Mouse (Mus musculus) layer of hippocampus, adult 18-20 months (tissue): ENCODE measurements around the gene Galns. TPM values are rescaled to one million over a fixed set of nuclear protein-coding genes. Genes with fewer than 3 reads are reported as not detected.
A peak's percentile ranks its signal among the peaks of the same experiment; 100 is the strongest.

Source experiments
- DNase-seq, 2 experiments: peaks; one replicate each; pipeline ENCODE4 v3.0.0; 2022; ENCODE audit warnings: low spot score in 2 of 2
- total RNA-seq, 2 experiments: library from RNA; stranded (reverse); gene quantifications; 2 replicates each; pipeline ENCODE4 v1.2.3; 2021

Galns gene
- total RNA-seq, 2 experiments from 2014 or later = 10.2 to 10.9 TPM

DNA sequence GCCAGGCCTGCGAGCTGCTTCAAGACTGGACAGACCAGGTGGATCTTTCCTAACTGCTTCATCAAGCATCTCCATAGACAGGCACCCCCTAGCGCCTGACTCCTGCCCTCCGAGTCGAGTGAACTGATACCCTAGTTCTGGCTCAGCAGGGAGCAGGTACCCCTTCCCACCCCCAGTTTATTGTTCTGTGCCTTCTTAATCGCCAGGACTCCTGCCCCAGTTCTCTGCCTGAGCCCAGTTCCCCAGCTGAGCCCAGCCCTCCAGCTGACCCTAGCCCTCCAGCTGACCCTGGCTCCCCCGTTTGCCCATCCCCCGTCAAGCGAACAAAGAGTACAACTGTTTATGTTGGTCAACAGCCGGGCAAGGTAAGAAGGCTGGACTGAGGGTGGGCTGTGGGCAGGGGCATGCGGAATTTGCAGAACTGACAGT lies 42.4 kb downstream of the Galns start:
- DNase-seq = no peak

DNA sequence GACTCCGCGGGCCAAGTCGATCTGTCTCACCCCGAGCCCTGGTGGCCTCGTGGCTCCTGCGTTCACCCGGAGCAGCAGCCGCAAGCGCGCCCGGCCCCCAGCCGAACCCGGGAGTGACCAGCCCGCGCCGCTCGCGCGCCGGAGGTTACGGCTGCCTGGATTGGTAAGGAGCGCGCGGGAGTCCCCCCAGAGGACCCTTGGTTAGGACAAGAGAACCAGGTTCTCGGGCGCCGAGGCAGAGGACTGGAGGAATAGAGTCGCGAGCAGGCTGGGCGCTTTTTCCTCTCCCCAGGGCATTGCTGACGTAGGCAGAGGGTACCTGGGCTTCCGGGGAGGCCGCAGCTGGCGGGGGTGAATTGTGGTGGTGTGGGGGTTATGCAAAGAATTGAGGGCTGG lies 43.2 kb downstream of the Galns start:
- no peak for DNase-seq

DNA sequence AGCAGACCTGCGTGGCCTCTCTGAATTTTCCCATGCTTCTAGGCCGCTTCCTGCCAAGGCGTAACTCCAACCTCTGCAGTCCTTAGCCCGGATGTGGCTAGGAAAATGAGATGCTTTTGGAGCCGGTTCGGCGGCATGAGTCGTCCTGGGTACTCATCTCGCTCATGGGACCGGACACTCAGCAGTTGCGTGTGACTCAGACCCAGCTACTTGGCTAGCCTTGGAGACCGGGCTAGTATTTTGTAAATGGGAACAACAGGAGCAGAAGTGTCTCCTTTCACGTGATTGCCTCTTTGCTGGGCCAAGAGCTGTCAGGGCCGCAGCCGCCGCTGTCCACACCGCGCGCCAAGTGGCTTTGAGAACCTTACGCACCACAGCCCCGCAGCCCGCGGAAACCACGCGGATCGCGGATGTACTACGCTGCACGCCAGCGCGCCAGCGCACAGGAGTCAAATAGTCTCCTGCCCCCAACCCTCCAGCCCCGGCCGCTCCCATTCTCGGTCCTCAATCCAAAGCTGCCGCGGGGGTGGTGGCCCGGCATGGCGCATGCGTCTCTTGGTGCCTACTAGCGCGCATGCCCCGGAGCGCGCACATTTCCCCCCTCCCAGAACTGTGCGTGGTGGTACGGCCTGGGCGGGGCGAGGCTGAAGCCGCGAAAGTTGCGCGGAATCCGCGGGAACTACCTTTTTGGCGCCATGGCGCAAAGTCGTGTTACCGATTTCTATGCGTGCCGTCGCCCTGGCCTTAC lies 43.7 kb downstream of the Galns start, which contains the start of gene Cdt1:
TSS of gene Cdt1 (plus strand) at position 655 of the 748 bp plus-strand sequence.
- peak; percentile 92 to 96 for DNase-seq

DNA sequence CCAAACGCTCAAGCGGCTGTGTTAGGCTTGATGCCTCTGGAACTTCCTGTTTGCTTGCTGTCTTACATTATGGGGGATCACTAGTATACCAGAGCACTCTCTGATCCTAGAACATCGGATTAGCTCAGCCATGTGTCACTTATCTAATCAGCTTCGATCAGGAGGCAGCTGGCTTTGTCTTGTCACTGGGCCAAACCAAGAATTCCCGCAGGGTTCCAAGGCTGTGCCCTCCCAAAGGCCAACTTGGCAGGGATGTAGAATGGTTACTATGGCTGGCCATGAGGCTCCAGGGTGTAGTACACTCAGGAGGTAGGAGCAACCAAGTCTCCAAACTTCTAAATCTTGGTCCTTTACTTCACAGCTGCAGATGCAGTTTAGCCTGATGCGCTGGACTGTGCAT lies 44.5 kb downstream of the Galns start:
- no peak for DNase-seq

DNA sequence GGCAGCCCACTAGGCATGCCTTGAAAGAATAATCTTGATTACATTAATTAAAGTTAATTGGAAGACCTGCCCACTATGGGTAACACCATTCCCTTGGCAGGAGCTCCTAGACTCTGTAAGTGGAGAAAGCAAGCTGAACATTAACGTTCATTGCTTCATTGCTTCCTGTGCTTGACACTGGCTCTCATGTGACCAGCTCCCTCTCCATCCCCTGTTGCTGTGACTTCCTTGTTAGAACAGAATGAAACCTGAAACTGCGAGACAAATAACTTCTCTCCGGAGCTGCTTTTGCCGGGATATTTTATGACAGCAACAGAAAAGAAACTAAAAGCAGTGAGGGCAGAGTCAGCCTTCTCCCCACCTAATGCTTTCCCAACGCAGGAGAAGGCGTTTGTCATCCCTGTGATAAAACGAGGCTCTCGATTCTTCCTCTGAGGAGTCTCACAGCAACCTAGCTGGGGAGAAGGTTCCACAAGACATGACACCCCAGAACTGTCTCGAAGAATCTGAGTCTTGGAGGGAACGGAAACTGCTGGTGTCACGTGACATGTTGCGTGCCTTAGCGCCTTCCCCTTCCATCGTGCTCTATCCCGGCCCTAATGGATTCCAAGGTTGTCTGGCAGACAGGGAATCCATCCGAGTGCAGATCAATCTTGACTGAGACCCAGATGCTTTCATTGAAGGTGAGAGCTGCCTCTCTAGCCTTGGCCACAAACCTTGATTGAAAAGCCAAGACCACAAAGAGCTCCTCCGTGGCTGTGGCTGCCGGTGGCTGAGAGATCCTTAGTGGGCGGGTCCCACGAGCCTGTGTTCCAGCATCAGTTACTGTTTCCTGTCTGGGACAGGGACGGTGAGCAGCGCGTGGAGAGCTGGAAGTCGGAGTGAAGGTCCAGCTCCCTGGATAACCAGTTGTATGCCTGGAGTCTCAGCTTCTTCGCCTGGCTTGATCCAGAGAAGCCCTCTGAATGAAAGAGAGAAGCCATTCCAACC lies 46.6 kb downstream of the Galns start:
- no peak for DNase-seq

DNA sequence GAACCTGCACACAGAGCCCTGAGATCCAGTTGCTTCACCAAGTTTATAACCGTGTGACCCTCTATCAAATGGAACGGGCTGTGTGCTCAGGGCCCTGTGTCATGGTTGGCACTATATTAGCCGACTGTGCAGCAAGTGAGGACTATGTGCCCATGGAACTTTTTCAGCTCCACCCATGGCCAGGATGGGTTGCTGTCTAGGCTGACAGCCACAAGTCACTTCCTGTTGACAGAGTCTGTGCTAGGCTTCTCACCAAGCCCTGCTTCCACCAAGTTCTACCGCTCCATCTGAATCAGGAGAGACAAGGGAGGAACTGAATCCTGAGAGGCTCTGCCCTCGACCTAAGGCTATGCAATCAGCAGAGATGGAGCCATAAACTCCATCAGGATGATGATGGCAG lies 50.1 kb downstream of the Galns start:
- DNase-seq = no peak

GRCm38 (mm10) chr8:122558671-122559349 lies 52.5 kb downstream of the Galns start:
- DNase-seq = no peak

DNA sequence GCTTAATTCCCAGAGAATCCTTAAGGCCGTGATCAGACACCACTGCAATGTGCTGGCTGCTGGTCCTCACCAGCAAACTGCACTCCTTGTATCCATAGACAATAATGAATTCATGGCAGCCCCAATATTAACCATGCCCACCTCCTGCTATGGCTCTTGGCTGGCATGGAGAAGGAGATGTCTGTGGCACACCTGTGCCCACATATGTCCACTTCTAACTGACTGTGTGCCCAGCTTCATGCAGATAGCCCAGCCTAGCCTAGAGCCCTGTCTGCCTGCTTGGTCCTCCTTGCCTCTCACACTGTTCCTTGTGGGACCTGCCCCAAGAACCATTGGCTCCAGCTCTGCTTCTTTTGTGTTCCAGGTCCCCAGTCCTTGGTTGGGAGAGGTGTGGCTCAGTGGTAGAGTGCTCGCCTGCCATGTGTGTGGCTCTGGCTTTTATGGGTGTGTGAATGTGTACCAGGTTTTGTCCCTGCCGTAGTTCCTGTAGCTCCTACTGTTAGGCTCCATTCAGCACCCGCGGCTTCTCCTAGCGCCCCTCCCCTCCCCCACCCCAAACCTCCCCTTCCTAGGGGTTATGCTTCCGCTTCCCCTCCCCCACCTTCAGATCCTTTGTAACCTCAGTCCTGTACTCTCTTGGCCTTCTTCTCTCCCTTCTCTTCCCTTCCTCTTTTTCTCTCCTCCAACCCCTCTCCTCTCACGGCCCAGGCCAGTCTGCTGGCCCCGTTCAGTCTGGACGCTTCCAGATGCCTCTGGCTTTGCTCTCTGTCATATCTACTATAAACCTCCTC lies 53.8 kb downstream of the Galns start:
- no peak for DNase-seq

- no peak for DNase-seq
These were observed 54.9 kb downstream of the Galns start for GRCm38 (mm10) chr8:122556030-122557009.

DNA sequence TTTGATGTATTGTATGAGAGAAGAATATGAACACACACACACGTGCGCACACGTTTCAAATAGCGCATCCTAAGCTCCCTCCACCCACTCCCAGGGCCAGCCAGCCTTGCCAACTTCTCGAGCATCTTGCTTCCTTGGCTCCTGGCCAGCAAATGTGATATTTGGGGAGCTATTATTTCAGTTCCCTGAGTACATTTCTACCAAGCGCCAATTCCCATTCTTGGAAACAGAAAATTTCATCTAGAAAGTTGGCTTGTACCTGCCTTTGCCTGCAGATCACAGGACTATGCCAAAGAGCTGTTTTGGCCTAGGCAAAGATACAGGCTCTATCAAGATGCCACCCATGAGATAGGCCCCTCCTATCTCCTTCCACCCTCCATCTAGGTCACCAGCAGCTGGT lies 56.5 kb downstream of the Galns start:
- DNase-seq = peak; percentile 69 to 81

GRCm38 (mm10) chr8:122551265-122552051 lies 59.8 kb downstream of the Galns start, which contains the start of gene Piezo1:
Piezo1 (minus strand) TSS chr8:122551329.
- DNase-seq = peak; percentile 49 to 79

- no peak for DNase-seq
These were observed 60.3 kb downstream of the Galns start for GRCm38 (mm10) chr8:122550995-122551264.

DNA sequence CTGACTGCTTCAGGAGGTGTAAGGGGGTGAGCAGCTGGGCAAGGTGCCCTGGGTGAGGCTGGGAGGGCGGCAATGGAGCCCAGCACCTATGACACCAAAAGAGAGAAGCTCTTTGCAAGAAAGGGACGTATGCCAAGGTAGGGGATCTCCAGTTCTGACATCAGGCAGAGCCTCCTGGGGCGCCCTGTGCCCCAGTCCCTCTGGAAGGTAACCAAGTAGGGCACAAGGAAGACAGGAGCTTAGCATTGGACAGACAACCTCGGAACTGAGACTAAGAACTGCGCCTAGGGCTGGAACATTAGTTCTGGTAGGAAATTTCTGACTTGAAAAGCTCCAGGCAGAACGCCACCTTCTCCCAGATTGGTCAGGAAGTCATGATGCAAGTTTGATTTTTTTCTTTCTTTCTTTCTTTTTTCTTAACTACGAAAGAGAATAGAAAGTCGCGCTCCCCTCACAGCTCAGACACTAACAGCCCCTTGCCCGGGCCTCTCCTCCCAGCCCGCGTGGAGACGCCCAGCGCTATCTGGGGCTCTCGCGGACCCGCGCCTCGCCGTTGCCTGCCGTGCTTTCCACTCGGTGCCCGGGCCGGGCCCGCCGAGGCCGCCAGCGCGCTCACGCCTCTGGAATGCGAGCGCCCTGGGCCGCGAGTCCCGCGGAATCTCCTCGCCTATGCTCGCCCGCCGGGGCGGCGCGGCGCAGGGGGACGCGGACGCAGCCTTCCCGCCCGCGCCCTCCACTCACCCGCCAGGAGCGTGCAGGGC lies 60.8 kb downstream of the Galns start:
- DNase-seq = no peak

- DNase-seq = no peak
These were observed 62.3 kb downstream of the Galns start for GRCm38 (mm10) chr8:122548891-122549439.

- DNase-seq = no peak
These were observed 62.9 kb downstream of the Galns start for GRCm38 (mm10) chr8:122548331-122548730.

- DNase-seq = no peak
These were observed 63.4 kb downstream of the Galns start for GRCm38 (mm10) chr8:122547815-122548214.

DNA sequence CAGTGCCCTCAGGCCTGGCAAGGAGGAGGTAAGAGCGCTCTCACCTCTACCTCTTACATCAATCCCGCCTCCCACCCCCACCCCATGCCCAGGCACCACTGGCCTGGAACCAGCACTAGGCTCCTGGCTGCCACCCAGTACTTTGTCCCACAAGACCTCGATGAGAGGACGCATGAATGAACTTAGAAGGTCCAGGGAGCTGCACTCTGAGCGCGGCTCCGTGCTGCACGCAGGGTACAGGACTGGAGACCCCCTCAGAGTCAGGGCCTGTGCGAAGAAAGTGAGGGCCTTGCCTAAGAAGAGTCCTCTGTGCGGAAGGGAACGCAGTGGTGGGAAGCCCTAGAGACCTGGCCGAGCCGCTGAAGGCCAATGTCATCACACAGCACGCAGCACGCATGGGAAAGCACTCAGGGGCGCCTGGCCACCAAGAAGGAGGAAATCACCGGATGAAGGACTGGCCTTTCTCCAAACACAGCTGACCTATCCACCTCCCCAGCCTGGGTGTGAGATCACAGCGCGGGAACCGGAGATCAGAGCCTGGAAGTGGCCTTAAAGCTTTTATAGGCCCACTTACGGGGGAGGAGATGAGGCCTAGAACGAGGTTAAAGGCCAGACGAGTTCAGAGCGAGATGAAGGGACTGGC lies 64.3 kb downstream of the Galns start:
- DNase-seq = no peak
